Mouse (Mus musculus): ENCODE measurements around the gene Htr2b. TPM values are rescaled to one million over a fixed set of nuclear protein-coding genes. Genes with fewer than 3 reads are reported as not detected.

Gene Htr2b
- polyA plus RNA-seq, 1 experiment from 2014 or later: 4.3 TPM

- Histone ChIP-seq H3K9me3 (ENCODE audit: control insufficient read depth) (no peaks in the 10 kb centered on the region), H3K4me1 (replicated peaks; ENCODE audit: control insufficient read depth, insufficient read depth, low read length) (0 out of 2 replicates have a peak, but pooled peaks cover 7% of the 10 kb centered on the region), H3K27me3 (replicated peaks; ENCODE audit: control insufficient read depth, insufficient read depth, low read length) (no peaks in the 10 kb centered on the region), H3K9ac (ENCODE audit: low read depth, low read length) (no peak overlapping the region), H3K36me3 (ENCODE audit: control insufficient read depth, insufficient read depth) (no peaks in the 10 kb centered on the region), H3K4me3 (ENCODE audit: low read depth, low read length) (no peak overlapping the region), H3K27ac (ENCODE audit: low read depth, low read length) (no peak overlapping the region), H3K4me2 (replicated peaks; ENCODE audit: low read depth) (no peak overlapping the region)
- WGBS: 84% methylated on average over 12 of the region's 12 CpGs
- TF ChIP-seq CTCF (IDR thresholded peaks at IDR 0.05; ENCODE audit: low read depth): no peak
- ATAC-seq: no peak
These were observed 58.4 kb downstream of the Htr2b start for GRCm38 (mm10) chr1:86053198-86053921.

Other genes starting within 250 kb of the Htr2b start
- 112 and 113 TPM in 2 replicates for gene Itm2c, start 217.7 kb downstream of the Htr2b start, polyA plus RNA-seq (2015; fragmentation: Nextera tagmentation; extraction: Ambion mirVana)
- gene 4933407L21Rik, start 183.5 kb downstream of the Htr2b start, polyA plus RNA-seq (2015; fragmentation: Nextera tagmentation; extraction: Ambion mirVana): 0.13 and 0.22 TPM in 2 replicates
- 0.30 and 0.42 TPM in 2 replicates for gene Gpr55, start 151.0 kb downstream of the Htr2b start, polyA plus RNA-seq (2015; fragmentation: Nextera tagmentation; extraction: Ambion mirVana)
- not detected in 2 replicates for gene Spata3, start 95.2 kb downstream of the Htr2b start, polyA plus RNA-seq (2015; fragmentation: Nextera tagmentation; extraction: Ambion mirVana)
- gene 2810459M11Rik, start 66.1 kb downstream of the Htr2b start, polyA plus RNA-seq (2015; fragmentation: Nextera tagmentation; extraction: Ambion mirVana): 3.0 and 3.3 TPM in 2 replicates
- 70.7 and 72.8 TPM in 2 replicates for gene Psmd1, start 47.6 kb downstream of the Htr2b start, polyA plus RNA-seq (2015; fragmentation: Nextera tagmentation; extraction: Ambion mirVana)
- gene Gm21972, start 21.7 kb upstream of the Htr2b start, polyA plus RNA-seq (2015; fragmentation: Nextera tagmentation; extraction: Ambion mirVana): 0.33 and 0.35 TPM in 2 replicates
- gene Armc9, start 42.8 kb upstream of the Htr2b start, polyA plus RNA-seq (2015; fragmentation: Nextera tagmentation; extraction: Ambion mirVana): 10.6 and 14.0 TPM in 2 replicates
- 3.2 and 3.4 TPM in 2 replicates for gene B3gnt7, start 190.9 kb upstream of the Htr2b start, polyA plus RNA-seq (2015; fragmentation: Nextera tagmentation; extraction: Ambion mirVana)
- gene Ncl, start 247.4 kb upstream of the Htr2b start, polyA plus RNA-seq (2015; fragmentation: Nextera tagmentation; extraction: Ambion mirVana): 172 and 188 TPM in 2 replicates

Data from intestine, postnatal 0 days (tissue).